Mouse (Mus musculus): ENCODE data around the gene Apoc1.

DNA sequence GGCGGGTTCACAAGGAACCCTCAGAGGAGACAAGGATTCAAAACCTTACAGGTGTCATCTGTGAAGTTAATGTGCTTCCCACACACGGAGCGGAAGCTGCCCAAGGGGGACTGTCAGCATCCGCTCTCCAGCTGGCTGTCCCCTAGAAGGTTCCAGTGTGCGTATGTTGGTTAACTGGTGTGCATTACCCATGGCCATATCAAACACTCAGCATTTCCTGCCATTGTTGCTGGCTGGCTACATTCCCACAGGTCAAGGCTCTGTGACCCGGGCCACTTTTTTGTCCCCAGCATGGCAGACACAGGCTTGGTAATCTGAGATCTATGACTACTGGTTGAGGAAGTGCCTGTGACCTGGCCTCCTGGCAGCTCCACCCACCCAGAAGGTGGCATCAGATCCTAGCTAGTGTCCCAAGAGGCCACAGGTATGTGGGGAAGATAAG, 30.3 kb upstream of the Apoc1 start:
- TF ChIP-seq EP300 (optimal IDR thresholded peaks at IDR 0.05): no peak
- no peak for TF ChIP-seq CTCF (IDR thresholded peaks at IDR 0.05; ENCODE audit: low read depth)
